Mouse (Mus musculus) neural tube, embryonic 12.5 days (tissue): Measurements from ENCODE around the gene Hyal1. TPM values are rescaled to one million over a fixed set of nuclear protein-coding genes. Genes with fewer than 3 reads are reported as not detected.
"Not testable (repeated sequence)": the region's sequence is repeated elsewhere in the genome, so short reads cannot be mapped to it uniquely, and the experiment has no call there.

Source experiments
- ATAC-seq: fragments of 200-750 bp; cut with Nextera tagmentation; 2 replicates; pipeline ENCODE4 v1.8.0; 2017; ENCODE audit warnings: low read depth, mild to moderate bottlenecking, moderate TSS enrichment, moderate library complexity; ENCODE audit not compliant: low FRiP score
- H3K27ac ChIP-seq: fragments of 300-500 bp; sonication (generic); 2 replicates; pipeline ENCODE4 v1.5.1; 2016
- H3K27me3 ChIP-seq: fragments of 300-500 bp; sonication (generic); replicated peaks from 2 replicates; pipeline ENCODE4 v1.6.1; 2016; ENCODE audit warnings: mild to moderate bottlenecking
- H3K36me3 ChIP-seq: fragments of 300-500 bp; sonication (generic); 2 replicates; pipeline ENCODE4 v1.6.1; 2016; ENCODE audit warnings: mild to moderate bottlenecking
- H3K4me1 ChIP-seq: fragments of 300-500 bp; sonication (generic); 2 replicates; pipeline ENCODE4 v1.6.1; 2016
- H3K4me2 ChIP-seq: fragments of 300-500 bp; sonication (generic); replicated peaks from 2 replicates; pipeline ENCODE4 v1.6.1; 2016; ENCODE audit warnings: mild to moderate bottlenecking
- H3K4me3 ChIP-seq: fragments of 300-500 bp; sonication (generic); 2 replicates; pipeline ENCODE4 v1.5.1; 2016
- H3K9ac ChIP-seq: fragments of 300-500 bp; sonication (generic); 2 replicates; pipeline ENCODE4 v1.6.1; 2016; ENCODE audit warnings: mild to moderate bottlenecking
- H3K9me3 ChIP-seq: fragments of 300-500 bp; sonication (generic); 2 replicates; pipeline ENCODE4 v1.6.1; 2016; ENCODE audit warnings: mild to moderate bottlenecking
- WGBS: fragments of 180-500 bp; shearing (Covaris S2); methylation state at CpG from one replicate; pipeline ENCODE4 v1.1.7; 2016; 5-methylcytosine and 5-hydroxymethylcytosine counted together
- polyA plus RNA-seq: library from polyadenylated mRNA; unstranded; fragments of >200 nt; fragmentation: Nextera tagmentation; extraction: Ambion mirVana; gene quantifications from 2 replicates; pipeline ENCODE4 v1.2.1, GENCODE M21; 2016

Gene Hyal1
- polyA plus RNA-seq, 1 experiment from 2014 or later: 7.5 TPM

DNA sequence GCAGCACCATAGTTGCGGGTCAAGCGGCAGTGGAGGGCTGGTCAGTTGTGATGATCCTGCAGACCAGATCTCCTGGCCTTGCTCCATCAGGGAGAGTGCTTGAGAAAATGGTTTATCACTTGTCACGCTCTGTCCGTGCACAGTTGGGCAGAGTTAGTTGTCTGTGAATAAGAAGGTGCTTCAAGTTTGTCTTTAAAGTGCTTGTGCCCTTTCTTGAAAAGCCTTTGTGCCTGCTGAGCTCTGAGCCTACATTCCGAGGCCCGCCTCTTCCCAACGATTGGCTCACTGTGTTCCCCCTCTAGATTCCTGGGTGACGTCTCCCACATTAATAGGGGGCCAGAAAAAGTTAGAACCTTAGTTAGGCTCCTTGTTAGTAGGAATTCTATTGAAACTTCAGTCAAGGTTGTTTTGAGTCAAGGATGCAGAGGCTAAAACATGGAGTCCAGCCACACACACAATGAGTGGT lies 24.8 kb upstream of the Hyal1 start:
- Histone ChIP-seq H3K36me3 (peaks cover 4% of the 10 kb centered on the region; the same call in 1 of the 2 replicates), H3K27ac (no peak overlapping the region), H3K4me3 (peak overlapping the region; percentile 35; the same call in 1 of the 2 replicates), H3K27me3 (peaks cover 48% of the 10 kb centered on the region), H3K9me3 (no peaks in the 10 kb centered on the region), H3K9ac (peak overlapping the region; percentile 55), H3K4me1 (peaks cover 54% of the 10 kb centered on the region), H3K4me2 (peak overlapping the region; percentile 73)
- no peak for ATAC-seq
- WGBS: 4% methylated on average over 8 of the region's 8 CpGs

DNA sequence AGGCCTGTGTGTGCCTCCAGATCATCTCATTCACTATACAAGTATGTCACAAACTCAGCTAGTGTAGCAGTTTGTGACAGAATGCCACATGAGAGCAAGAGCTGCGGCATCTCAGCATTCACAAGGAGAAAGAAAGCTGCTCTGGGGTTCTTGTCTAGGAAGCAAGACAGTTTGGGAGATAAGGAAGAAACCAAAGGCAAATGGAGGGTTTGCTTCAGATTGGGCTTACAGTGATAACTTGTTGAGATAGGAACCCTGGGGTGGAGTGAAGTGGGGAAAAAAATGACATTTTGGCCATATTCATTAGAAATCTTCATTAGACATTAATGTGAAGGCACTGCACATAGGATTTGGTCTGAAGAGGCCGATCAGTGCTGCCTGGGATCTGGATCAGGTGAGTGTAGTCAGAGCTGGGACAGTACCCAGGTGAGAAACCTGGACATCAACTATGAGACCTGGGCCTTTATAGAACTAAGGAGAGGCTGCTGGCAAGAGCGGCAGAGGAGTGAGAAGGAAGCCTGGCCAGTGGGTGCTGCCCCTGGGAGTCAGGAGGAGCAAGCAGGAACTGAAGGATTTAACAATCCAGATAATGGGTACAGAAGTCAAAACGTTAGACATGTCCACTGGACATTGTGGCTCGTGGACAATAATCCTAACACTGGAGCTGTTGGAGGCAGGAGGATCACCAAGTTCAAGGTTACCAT lies 23.9 kb upstream of the Hyal1 start:
- H3K4me3 ChIP-seq: no peak overlapping the region; the same call in 1 of the 2 replicates
- no peaks in the 10 kb centered on the region for H3K9me3 ChIP-seq
- peak overlapping the region; percentile 96 for H3K4me2 ChIP-seq
- peaks cover 46% of the 10 kb centered on the region for H3K4me1 ChIP-seq
- H3K9ac ChIP-seq: peak overlapping the region; percentile 73; the same call in 1 of the 2 replicates
- 77% methylated on average over 5 of the region's 5 CpGs for WGBS
- peaks cover 48% of the 10 kb centered on the region for H3K27me3 ChIP-seq
- ATAC-seq: no peak
- no peak overlapping the region for H3K27ac ChIP-seq
- H3K36me3 ChIP-seq: peaks cover 13% of the 10 kb centered on the region

DNA sequence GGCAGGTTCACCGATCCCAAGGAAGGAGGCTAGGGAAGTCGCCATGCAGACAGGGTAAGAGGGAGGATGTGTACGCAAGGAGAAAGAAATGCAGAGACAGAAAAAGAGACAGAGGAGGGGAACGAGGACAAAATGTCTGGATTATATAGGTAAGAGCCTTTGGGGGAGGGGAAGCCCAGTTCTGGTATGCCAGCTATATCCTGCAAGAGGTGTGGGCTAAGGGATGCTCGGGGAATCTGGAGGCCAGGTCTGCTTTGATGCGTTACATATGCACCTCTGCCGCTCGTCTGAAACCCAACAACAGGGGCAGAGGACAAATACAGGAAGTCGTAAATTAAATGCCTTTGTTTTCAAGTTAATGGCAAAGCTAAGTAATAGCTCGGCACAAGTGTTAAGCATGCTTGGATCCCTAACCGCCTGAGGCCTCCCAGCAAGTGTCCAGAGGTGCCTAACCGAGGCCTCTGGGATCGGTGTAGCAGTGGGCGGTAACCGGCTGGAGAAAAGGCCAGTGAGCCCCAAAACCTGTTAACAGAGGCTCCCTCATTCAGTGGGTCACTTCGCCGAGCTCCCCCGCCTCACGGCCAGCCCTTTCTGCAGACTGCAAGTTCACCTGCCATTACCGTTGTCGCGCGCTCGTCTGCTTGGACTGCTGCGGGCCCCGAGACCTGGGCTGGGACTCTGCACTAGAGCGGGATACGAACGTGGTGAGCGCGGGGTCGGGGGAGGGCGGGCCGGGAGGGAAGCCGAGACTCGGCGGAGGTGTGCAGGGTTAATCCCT lies 23.0 kb upstream of the Hyal1 start:
- peak; percentile 78 for ATAC-seq
- Histone ChIP-seq H3K4me2 (peak overlapping the region; percentile 96), H3K36me3 (peaks cover 22% of the 10 kb centered on the region), H3K27ac (0 out of 2 replicates have a peak overlapping the region, but pooled peaks have one; percentile 42), H3K4me1 (peaks cover 46% of the 10 kb centered on the region), H3K4me3 (peak overlapping the region; percentile 72), H3K27me3 (peaks cover 44% of the 10 kb centered on the region), H3K9ac (peak overlapping the region; percentile 73), H3K9me3 (no peaks in the 10 kb centered on the region)
- 4% methylated on average over 37 of the region's 37 CpGs for WGBS

DNA sequence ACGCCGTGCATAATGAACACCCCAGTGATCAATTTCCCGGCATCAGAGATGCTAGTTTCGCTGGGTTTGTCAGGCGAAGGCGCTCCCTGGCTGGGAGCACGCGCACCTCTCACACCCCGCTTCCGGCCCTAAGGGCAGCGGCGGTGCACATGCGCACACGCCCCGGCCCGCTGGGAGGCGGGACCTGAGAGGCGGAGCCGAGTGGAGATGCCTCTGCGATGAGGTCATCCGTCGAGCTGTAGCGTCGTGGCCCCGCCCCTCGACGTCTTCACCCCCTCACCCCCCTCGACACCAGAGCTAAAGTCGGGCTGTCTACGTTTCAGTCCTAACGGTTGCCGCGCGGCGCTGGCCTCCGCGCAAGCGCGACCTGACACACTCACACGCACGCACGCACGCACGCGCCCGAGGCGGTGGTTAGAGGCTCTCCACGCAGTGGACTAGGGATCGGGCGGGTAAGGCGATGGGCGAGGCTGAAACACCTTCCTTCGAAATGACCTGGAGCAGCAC lies 22.4 kb upstream of the Hyal1 start:
- Histone ChIP-seq H3K27ac (peak overlapping the region; percentile 69), H3K9ac (peak overlapping the region; percentile 83), H3K36me3 (peaks cover 28% of the 10 kb centered on the region), H3K4me1 (peaks cover 46% of the 10 kb centered on the region), H3K27me3 (peaks cover 38% of the 10 kb centered on the region), H3K9me3 (no peaks in the 10 kb centered on the region), H3K4me2 (peak overlapping the region; percentile 96), H3K4me3 (peak overlapping the region; percentile 72)
- under 1% methylated on average over 53 of the region's 53 CpGs for WGBS
- ATAC-seq: peak; percentile 94

DNA sequence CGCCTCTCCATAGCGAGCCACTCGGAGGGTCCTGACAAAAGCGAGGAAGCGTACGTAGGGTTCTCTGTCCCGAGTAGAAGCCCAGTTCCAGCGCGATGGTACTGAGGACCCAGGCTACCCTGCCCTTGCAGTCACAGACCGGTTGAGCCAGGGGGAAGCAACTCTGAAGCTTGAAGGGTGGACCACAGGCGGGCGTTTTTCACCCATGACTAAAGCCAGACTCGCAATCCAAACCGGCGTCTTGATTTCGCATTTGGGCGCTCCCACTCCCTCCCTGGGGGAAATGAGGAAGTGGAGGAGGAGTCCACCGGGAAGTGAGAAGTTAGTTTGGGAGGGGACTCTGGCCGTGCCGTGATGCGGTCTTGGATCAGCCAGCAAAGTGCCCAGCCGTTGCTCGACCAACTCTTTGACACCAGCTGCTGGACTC lies 21.7 kb upstream of the Hyal1 start:
- H3K36me3 ChIP-seq: peaks cover 35% of the 10 kb centered on the region
- under 1% methylated on average over 23 of the region's 23 CpGs for WGBS
- peak overlapping the region; percentile 83 for H3K9ac ChIP-seq
- peak overlapping the region; percentile 72 for H3K4me3 ChIP-seq
- no peaks in the 10 kb centered on the region for H3K9me3 ChIP-seq
- peaks cover 46% of the 10 kb centered on the region for H3K4me1 ChIP-seq
- peaks cover 31% of the 10 kb centered on the region for H3K27me3 ChIP-seq
- ATAC-seq: peak; percentile 45
- H3K27ac ChIP-seq: peak overlapping the region; percentile 69
- H3K4me2 ChIP-seq: peak overlapping the region; percentile 96

DNA sequence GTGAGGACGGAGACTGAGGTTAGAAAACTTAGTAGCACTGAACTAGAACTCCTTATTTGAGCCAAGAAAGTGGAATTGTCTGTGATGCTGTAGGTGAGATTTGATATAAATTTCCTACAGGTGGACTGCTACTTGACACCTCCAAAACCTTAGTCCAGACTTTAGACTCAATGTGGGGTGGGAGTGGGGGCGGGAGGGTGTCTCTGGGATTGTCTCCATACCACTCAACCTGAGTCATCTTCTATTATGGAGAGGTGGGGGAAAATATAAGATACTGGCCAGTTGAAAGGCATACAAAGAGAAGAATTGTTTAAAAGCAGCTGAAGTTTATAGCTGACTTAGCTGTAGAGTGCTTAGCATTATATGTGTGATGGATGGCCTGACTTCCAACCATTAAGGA lies 21.0 kb upstream of the Hyal1 start:
- WGBS: 58% methylated on average over 2 of the region's 2 CpGs
- peak overlapping the region; percentile 96 for H3K4me2 ChIP-seq
- ATAC-seq: no peak
- no peaks in the 10 kb centered on the region for H3K9me3 ChIP-seq
- H3K27ac ChIP-seq: no peak overlapping the region
- H3K36me3 ChIP-seq: peaks cover 42% of the 10 kb centered on the region
- H3K9ac ChIP-seq: peak overlapping the region; percentile 83
- peaks cover 46% of the 10 kb centered on the region for H3K4me1 ChIP-seq
- H3K27me3 ChIP-seq: peaks cover 24% of the 10 kb centered on the region
- peak overlapping the region; percentile 72 for H3K4me3 ChIP-seq

DNA sequence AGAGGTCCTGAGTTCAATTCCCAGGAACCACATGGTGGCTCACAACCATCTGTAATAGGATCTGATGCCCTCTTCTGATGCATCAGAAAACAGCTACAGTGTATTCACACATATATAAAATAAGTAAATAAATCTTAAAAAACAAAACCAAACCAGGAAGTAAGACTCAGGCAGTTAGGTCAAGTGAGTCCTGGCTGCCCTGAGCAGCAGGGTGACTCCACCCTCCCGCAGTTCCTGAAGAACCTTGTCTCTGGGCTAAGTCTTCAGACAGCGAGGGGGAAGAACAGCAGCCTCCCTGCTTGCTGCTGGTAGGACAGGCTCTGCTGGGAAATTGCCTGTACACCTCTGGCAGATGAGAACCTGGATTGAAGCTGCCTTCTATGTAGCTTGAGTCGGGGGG lies 20.4 kb upstream of the Hyal1 start:
- H3K9me3 ChIP-seq: no peaks in the 10 kb centered on the region
- H3K4me1 ChIP-seq: peaks cover 40% of the 10 kb centered on the region
- H3K27ac ChIP-seq: no peak overlapping the region
- H3K4me2 ChIP-seq: peak overlapping the region; percentile 96
- no peak overlapping the region for H3K9ac ChIP-seq
- WGBS: 83% methylated on average over 3 of the region's 3 CpGs
- H3K36me3 ChIP-seq: peaks cover 48% of the 10 kb centered on the region
- H3K27me3 ChIP-seq: peaks cover 18% of the 10 kb centered on the region
- ATAC-seq: no peak
- no peak overlapping the region for H3K4me3 ChIP-seq

DNA sequence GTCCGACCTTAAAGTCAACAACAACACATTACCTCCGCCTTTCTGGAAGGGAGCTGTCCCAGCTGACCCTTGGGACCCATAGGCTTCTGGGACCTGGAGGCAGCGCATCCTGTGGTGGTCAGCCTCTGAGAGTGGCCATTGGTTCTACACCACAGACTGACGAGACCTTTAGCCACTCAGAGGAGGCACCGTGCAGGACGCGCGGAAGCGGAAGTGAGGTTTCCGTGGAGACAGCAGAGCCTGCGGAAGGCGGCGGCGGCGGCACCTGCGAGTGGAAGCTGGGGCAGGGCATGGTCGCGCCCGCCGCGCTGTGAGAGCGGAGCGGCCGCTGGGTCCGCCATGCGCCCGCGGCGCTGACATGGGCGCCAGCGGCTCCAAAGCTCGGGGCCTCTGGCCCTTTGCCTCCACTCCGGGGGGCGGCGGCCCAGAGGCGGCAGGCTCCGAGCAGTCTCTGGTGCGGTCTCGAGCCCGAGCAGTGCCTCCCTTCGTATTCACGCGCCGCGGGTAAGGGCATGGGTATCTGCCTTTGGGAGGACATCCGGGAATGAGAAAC lies 13.6 kb upstream of the Hyal1 start, which contains the start of gene Tusc2:
Gene Tusc2, plus strand, starts transcription at position 227 of the 553 bp plus-strand sequence.
- 0 out of 2 replicates have a peak within 1 kb of the TSS, but pooled peaks have one; percentile 42 for H3K27ac ChIP-seq
- under 1% methylated on average over 46 of the region's 46 CpGs for WGBS
- H3K9ac ChIP-seq: peak within 1 kb of the TSS; percentile 90
- no peaks in the 10 kb centered on the region for H3K27me3 ChIP-seq
- H3K36me3 ChIP-seq: peaks cover 53% of the 10 kb centered on the region
- ATAC-seq: peak; percentile 91
- peaks cover 25% of the 10 kb centered on the region for H3K4me1 ChIP-seq
- peak within 1 kb of the TSS; percentile 96 for H3K4me3 ChIP-seq
- no peaks in the 10 kb centered on the region for H3K9me3 ChIP-seq
- H3K4me2 ChIP-seq: peak within 1 kb of the TSS; percentile 90

DNA sequence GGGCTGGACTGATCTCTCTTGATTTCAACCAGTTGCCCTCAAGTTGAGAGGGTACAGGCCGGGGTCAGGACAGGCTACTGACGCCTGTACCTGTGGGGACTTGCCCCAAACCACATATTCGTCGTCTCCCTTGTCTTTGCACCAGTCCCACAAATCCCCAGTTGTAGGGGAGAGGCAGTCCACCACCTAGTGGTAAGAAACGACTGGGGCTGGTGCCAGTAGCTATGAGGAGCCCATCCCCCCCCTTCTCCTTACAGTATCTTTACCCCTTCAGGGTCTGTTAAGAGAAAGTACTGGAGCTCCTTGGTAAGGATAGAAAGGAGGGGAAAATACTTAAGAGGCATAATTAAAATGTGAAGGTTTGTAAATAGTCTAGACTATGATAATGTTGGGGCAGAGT lies 11.2 kb upstream of the Hyal1 start:
- not testable (repeated sequence) for ATAC-seq, H3K4me3 ChIP-seq, H3K27me3 ChIP-seq, H3K27ac ChIP-seq, H3K9ac ChIP-seq, H3K9me3 ChIP-seq
- H3K4me1 ChIP-seq: peaks cover 40% of the 10 kb centered on the region
- H3K36me3 ChIP-seq: peaks cover 33% of the 10 kb centered on the region
- peak overlapping the region; percentile 90; the same call in 1 of the 2 replicates for H3K4me2 ChIP-seq
- WGBS: 49% methylated on average over 5 of the region's 5 CpGs

DNA sequence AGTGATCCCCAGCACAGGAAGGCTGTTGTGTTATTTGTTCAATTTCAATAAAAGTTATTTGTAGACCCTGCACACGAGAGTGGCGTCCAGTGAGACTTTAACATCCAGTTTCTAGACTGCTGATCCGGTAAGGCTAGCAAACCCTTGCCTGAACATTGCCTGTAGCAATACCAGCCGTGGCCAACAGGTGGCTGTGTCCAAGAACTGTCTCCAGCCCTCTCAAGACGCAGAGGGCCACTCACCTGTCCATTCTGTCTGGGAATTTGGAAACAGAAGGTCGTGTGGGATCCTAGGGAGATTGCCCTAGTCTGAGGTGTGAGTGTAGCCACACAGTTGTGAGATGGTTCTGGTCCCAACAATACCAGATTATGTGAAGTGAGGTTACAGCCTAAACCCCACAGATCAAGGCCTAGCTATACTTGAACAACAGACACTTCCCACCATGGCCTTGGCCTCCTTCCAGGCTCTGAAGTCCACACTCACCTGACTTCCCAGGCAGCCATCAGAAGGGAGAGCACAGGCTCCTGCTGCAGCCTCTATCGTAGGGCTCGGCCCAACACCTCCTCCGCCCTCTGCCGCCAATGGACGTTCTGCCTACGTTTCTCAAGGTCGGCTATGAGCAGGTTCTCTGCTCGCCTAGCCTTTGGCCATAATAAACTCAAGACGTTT lies 10.6 kb upstream of the Hyal1 start:
- H3K27ac ChIP-seq: no peak overlapping the region
- H3K9me3 ChIP-seq: no peaks in the 10 kb centered on the region
- H3K9ac ChIP-seq: no peak overlapping the region
- WGBS: 61% methylated on average over 15 of the region's 15 CpGs
- no peak for ATAC-seq
- H3K36me3 ChIP-seq: peaks cover 33% of the 10 kb centered on the region
- H3K4me1 ChIP-seq: peaks cover 46% of the 10 kb centered on the region
- no peak overlapping the region for H3K4me3 ChIP-seq
- H3K4me2 ChIP-seq: no peak overlapping the region
- no peaks in the 10 kb centered on the region for H3K27me3 ChIP-seq

DNA sequence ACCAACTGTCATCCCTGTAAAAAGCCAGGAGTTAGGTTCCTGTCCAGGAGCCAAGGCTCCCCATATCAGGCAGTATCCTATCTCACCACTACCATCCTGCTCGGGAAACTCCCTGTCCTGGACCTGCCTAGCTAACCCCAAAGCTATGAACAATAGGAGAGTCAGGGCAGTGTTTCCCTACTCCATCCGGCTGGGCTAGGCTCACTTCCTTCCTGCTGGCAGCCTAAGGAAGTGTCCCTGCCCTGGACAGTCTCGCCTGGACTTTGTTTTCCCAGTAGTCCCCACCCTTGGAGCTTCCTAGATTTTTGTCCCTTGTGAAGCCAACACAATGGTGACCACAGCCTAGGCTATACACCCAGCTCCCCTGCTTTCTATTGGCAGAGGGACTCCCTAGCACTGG lies 9.9 kb upstream of the Hyal1 start:
- H3K9ac ChIP-seq: no peak overlapping the region
- H3K27me3 ChIP-seq: no peaks in the 10 kb centered on the region
- peaks cover 53% of the 10 kb centered on the region for H3K4me1 ChIP-seq
- H3K36me3 ChIP-seq: peaks cover 33% of the 10 kb centered on the region
- H3K27ac ChIP-seq: no peak overlapping the region
- H3K9me3 ChIP-seq: no peaks in the 10 kb centered on the region
- WGBS: 69% methylated on average over 3 of the region's 3 CpGs
- H3K4me2 ChIP-seq: peak overlapping the region; percentile 90
- ATAC-seq: no peak
- H3K4me3 ChIP-seq: no peak overlapping the region
